Mouse (Mus musculus): ENCODE data around the gene Usp49.

Gene Usp49

GRCm38 (mm10) chr17:47694503-47695336 lies 64.2 kb downstream of the Usp49 start, which contains the start of gene Prickle4:
Gene Prickle4, minus strand, starts transcription at chr17:47694736.
- DNase-seq (ENCODE audit: low spot score): peak; percentile 95

GRCm38 (mm10) chr17:47695337-47695710 lies 64.8 kb downstream of the Usp49 start:
- DNase-seq (ENCODE audit: low spot score): no peak

- DNase-seq (ENCODE audit: low spot score): no peak
Observed at GRCm38 (mm10) chr17:47698156-47698555, 67.7 kb downstream of the Usp49 start.

DNA sequence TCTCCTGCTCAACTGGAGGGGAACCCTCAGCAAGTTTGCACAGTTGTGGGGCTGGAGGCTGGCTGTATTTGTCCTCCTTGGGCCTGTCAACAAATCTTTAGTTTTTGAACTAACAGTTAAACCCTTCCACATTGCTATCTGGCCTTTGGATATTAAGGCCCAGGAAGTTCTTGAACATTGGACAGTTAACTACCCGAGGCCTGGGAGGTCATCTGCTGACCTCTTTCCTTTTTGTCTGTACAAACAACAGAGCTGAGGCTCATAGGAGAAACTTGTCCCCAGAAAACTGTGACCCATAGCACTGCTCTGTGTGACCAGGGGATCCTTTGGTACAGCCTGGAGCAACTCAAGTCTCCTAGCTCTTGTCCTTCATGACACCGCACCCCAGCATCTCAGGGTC lies 68.6 kb downstream of the Usp49 start:
- DNase-seq (ENCODE audit: low spot score): no peak

GRCm38 (mm10) chr17:47701793-47702192 lies 71.3 kb downstream of the Usp49 start:
- DNase-seq (ENCODE audit: low spot score): no peak

DNA sequence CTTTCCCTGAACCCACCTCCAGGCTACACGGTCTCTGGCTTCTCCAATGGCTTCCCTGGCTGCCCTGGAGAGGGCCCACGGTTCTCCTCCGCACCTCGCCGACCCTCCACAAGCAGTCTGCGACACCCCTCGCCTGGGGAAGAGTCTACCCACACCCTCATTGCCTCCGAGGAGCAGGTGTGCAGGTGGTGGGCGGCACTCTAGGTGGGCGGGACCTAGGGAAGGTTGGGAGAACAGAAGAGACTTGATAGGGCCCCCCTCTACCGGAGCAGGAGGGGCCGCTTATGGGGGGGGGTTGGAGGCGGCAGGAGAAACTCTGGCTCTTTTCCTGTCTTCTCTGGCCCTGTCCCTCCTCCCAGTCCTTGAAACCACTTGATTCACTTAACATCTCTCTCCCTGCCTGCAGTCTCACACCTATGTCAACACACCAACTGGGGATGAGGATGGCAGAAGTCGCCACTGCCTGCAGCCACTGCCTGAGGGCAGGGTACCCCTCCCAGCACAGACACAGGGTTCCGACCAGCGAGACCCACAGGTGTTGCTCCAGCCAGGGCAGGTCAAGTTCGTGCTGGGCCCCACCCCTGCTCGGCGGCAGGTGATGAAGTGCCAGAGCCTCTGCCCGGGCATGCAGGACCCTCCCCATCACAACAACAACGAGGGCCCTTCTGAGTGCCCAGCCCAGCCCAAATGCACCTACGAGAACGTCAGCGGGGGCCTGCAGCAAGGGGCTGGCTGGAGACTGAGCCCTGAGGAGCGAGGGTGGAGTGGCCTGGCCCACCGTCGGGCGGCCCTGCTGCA lies 72.3 kb downstream of the Usp49 start:
- no peak for DNase-seq (ENCODE audit: low spot score)

DNA sequence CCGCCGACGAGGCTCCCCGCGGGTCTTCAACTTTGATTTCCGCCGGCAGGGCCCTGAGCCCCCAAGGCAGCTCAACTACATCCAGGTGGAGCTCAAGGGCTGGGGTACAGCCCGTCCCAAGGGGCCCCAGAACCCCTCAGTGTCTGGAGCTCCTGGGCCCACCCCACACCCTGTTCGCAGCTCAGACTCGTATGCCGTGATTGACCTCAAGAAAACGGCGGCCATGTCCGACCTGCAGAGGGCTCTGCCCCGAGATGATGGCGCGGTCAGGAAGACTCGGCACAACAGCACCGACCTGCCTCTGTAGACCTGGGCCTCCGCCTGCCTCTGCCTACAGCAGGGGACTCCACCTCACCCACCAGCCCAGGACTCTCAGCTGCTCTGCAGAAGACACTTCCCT lies 73.1 kb downstream of the Usp49 start:
- no peak for DNase-seq (ENCODE audit: low spot score)

DNA sequence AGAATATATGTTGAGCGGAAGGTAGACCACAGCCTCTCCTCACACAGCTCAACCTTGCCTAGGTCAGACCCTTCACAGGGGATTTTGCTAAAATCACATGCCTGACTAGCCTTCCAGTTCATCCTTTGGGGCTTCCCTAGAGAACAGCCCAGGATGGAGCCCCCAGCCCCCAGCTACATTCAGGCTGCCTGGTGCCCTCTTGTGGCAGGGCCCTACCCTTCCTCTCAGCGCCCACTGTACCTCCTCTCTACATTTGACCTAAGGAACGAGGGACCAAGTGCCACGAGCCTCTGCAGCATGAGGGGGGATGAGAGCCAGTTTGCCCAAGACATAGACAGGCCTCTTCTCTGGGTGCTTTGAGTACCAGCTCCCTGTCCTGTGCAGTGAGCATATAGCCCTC lies 74.2 kb downstream of the Usp49 start:
- DNase-seq (ENCODE audit: low spot score): no peak

GRCm38 (mm10) chr17:47706196-47706595 lies 75.7 kb downstream of the Usp49 start:
- DNase-seq (ENCODE audit: low spot score): no peak

GRCm38 (mm10) chr17:47707961-47708360 lies 77.5 kb downstream of the Usp49 start:
- DNase-seq (ENCODE audit: low spot score): no peak

DNA sequence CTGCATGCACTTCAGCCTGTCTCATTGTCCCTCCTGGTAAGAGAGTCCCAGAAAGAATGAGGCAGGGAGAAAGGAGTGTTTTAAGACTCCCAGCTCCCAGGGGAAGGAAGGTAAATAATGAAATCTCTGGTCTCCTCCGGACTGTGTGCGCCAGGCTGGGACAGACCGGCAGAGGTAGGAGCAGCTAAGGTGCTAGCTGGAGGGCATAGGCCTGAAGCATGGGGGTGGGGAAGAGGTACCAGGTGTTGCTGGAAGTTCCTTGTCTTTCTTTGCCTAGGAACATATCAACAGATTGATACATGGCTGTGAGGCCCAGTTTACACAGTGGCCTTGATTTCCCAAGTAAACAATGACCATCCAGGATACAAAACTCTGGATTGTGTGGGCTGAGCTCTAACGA lies 78.5 kb downstream of the Usp49 start:
- DNase-seq (ENCODE audit: low spot score): no peak

DNA sequence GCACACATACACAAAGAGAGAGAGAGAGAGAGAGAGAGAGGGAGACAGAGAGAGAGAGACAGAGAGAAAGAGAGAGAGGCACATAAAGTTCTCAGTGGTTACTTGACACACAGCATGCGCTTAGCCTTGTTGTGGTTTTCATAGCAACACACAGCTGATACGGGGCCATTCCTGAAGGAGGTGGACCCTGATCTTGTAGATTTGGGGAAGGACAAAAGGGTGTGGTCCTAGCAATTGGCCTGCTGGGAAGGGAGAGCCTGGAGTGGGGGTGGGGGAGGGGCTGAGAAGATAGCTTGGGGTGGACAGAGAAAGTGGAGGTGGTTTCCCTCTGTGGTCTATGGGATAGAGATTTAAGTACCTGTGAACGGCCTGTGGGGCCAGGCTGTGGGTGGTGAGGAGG lies 79.5 kb downstream of the Usp49 start:
- no peak for DNase-seq (ENCODE audit: low spot score)

GRCm38 (mm10) chr17:47711883-47712282 lies 81.4 kb downstream of the Usp49 start:
- DNase-seq (ENCODE audit: low spot score): no peak

- DNase-seq (ENCODE audit: low spot score): no peak
Observed at GRCm38 (mm10) chr17:47712889-47713571, 82.5 kb downstream of the Usp49 start.

DNA sequence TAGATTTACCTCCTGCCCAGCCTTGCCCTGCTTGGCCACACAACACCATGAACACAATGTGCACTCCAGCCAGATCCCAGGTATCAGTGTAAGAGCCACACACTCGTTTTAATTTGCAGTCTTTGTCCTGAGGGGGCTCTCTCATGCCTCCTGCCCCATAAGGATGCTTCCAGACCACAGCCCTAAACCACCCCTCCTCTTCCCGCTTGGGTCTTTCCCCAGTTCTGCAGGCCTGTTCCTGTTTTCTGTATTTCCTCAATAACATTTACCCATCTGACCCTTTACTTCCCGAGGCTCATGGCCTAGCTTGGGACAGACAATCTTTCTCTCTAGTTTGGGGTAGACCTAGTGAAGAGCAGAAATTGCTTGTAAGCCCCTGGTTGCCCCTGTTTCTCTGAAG lies 84.5 kb downstream of the Usp49 start:
- DNase-seq (ENCODE audit: low spot score): no peak

GRCm38 (mm10) chr17:47721183-47721582 lies 90.7 kb downstream of the Usp49 start:
- no peak for DNase-seq (ENCODE audit: low spot score)

- DNase-seq (ENCODE audit: low spot score): no peak
Observed at GRCm38 (mm10) chr17:47726566-47726965, 96.1 kb downstream of the Usp49 start, which contains the start of gene Pgc. Gene Pgc, plus strand, starts transcription at chr17:47726842.

DNA sequence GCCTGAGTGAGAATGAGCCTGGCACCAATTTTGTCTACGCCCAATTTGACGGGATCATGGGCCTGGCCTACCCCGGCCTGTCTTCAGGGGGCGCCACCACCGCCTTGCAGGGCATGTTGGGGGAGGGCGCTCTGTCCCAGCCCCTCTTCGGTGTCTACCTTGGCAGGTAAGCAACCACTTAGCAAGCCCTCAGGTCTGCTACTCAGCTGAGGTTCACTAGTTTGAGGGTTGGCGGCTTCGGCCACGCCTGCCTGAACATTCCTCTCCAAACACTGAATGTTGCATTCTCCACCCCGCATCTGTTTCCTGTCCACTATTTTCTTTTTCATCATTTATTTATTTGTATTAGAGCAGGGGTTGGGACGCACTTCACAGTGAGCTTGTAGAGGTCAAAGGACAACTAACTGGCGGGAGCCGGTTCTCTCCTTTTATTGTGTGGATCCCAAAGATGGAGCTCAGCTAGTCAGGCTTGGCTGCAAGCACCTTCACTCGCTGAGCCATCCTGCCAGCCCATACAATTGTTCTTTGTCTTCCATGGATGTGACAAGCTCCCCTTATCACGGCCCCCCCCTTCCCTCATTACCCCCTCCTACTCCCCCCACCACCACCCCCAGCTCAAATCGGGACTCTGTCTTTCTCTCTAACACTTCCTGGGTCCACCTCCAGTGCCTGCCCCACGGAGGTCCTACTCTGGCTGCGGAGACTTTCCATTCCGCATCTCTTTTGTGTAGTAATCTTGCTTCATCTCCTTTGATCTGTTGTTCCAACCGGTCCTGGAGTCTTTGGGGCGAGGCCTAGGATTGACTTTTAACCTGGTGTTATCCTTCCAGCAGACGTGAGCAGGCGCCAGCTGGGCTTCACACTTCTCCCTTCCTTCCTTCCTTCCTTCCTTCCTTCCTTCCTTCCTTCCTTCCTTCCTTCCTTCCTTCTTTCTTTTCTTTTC lies 100.4 kb downstream of the Usp49 start:
- DNase-seq (ENCODE audit: low spot score): no peak

- DNase-seq (ENCODE audit: low spot score): no peak
Observed at GRCm38 (mm10) chr17:47735553-47736100, 105.1 kb downstream of the Usp49 start.
